Mouse (Mus musculus) lung, embryonic 14.5 days (tissue): ENCODE results near the gene Gm10260. TPM values are rescaled to one million over a fixed set of nuclear protein-coding genes. Genes with fewer than 3 reads are reported as not detected.

Experiments
- ATAC-seq: fragments of 200-750 bp; cut with Nextera tagmentation; 2 replicates; pipeline ENCODE4 v1.8.0; 2017; ENCODE audit warnings: mild to moderate bottlenecking, moderate TSS enrichment, moderate library complexity; ENCODE audit not compliant: insufficient read depth
- DNase-seq: peaks from one replicate; pipeline ENCODE4 v3.0.0-alpha.2; 2015
- H3K27ac ChIP-seq: fragments of 300-500 bp; sonication (generic); 2 replicates; pipeline ENCODE4 v1.5.1; 2014; ENCODE audit warnings: low read depth, mild to moderate bottlenecking, moderate library complexity
- H3K27me3 ChIP-seq: fragments of 300-500 bp; sonication (generic); 2 replicates; pipeline ENCODE4 v1.6.1; 2014; ENCODE audit warnings: low read length, control low read depth; ENCODE audit not compliant: insufficient read depth
- H3K36me3 ChIP-seq: fragments of 300-500 bp; sonication (generic); 2 replicates; pipeline ENCODE4 v1.6.1; 2014; ENCODE audit warnings: control low read depth; ENCODE audit not compliant: insufficient read depth
- H3K4me1 ChIP-seq: fragments of 300-500 bp; sonication (generic); 2 replicates; pipeline ENCODE4 v1.6.1; 2014; ENCODE audit warnings: antibody characterized with exemption, control low read depth; ENCODE audit not compliant: insufficient read depth
- H3K4me2 ChIP-seq: fragments of 300-500 bp; sonication (generic); 2 replicates; pipeline ENCODE4 v1.6.1; 2014; ENCODE audit warnings: mild to moderate bottlenecking
- H3K4me3 ChIP-seq: fragments of 300-500 bp; sonication (generic); 2 replicates; pipeline ENCODE4 v1.5.1; 2014; ENCODE audit warnings: low read depth, low read length
- H3K9ac ChIP-seq: fragments of 300-500 bp; sonication (generic); 2 replicates; pipeline ENCODE4 v1.6.1; 2014
- H3K9me3 ChIP-seq: fragments of 300-500 bp; sonication (generic); 2 replicates; pipeline ENCODE4 v1.6.1; 2016; ENCODE audit warnings: low read depth, low read length, control low read depth
- CTCF ChIP-seq: IDR thresholded peaks from 2 replicates; pipeline ENCODE4 v1.5.1; 2016; ENCODE audit warnings: antibody characterized with exemption, low read depth
- WGBS: fragments of 180-500 bp; shearing (Covaris S2); extraction: QIAGEN DNeasy Blood & Tissue Kit; methylation state at CpG from one replicate; pipeline ENCODE4 v1.1.7; 2014; 5-methylcytosine and 5-hydroxymethylcytosine counted together
- polyA plus RNA-seq: library from polyadenylated mRNA; unstranded; fragments of >200 nt; fragmentation: Nextera tagmentation; extraction: Ambion mirVana; gene quantifications from 2 replicates; pipeline ENCODE4 v1.2.1, GENCODE M21; 2014

Gene Gm10260
- polyA plus RNA-seq: 2.4 and 8.7 TPM in 2 replicates

DNA sequence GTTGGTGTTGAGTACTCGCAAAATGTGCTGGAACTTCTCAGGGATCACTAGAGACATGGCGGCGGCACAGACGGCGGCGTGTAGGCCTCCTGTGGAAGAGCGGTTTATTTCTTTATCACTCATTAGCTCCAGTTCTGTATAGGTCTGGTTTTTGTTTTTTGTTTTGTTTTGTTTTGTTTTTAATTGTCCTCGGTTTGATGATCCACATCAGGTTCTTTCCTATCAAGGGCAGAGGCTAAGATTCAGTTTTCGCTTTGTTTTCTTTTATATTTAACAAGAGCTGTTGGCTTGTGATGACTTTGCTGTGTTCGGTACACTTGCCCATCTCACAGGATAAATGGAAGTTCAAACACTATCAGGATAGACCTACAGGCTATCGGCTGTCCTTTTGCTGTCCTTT, at the start of gene Gm10260:
Gene Gm10260, minus strand, starts transcription at position 101 of the 400 bp plus-strand sequence.
- peaks cover 11% of the 10 kb centered on the region for H3K4me1 ChIP-seq
- no peak within 1 kb of the TSS for H3K27ac ChIP-seq
- no peak for DNase-seq
- no peak for TF ChIP-seq CTCF
- no peak for ATAC-seq
- 95% methylated on average over 10 of the region's 11 CpGs for WGBS
- no peak within 1 kb of the TSS for H3K4me3 ChIP-seq
- H3K9ac ChIP-seq: no peak within 1 kb of the TSS
- no peak within 1 kb of the TSS for H3K4me2 ChIP-seq
- H3K36me3 ChIP-seq: no peaks in the 10 kb centered on the region
- H3K27me3 ChIP-seq: no peaks in the 10 kb centered on the region
- no peaks in the 10 kb centered on the region for H3K9me3 ChIP-seq

DNA sequence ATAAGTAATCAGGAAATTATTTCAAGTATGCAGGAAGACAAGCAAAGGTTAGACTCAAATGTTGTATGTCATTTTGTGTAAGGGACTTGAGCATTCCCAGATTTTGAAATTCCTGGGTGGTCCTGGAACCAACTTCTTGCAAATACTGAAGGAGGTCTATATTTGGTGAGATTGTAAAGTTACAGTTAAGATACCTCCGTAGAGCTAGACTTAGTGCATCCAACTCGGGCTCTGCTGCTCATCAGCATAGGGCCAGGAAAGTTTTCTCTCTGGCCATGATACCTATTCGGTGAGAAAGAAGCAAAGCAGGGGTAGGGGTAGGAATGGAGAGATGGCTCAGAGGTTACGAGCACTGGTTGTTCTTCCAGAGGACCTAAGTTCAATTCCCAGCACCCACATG, 49.4 kb upstream of the Gm10260 start:
- Histone ChIP-seq H3K27me3 (no peaks in the 10 kb centered on the region), H3K27ac (no peak overlapping the region), H3K9ac (no peak overlapping the region), H3K4me1 (no peaks in the 10 kb centered on the region), H3K4me2 (no peak overlapping the region), H3K4me3 (no peak overlapping the region), H3K9me3 (no peaks in the 10 kb centered on the region), H3K36me3 (no peaks in the 10 kb centered on the region)
- 85% methylated on average over 4 of the region's 4 CpGs for WGBS
- no peak for TF ChIP-seq CTCF
- ATAC-seq (no peak), DNase-seq (peak; percentile 15)

DNA sequence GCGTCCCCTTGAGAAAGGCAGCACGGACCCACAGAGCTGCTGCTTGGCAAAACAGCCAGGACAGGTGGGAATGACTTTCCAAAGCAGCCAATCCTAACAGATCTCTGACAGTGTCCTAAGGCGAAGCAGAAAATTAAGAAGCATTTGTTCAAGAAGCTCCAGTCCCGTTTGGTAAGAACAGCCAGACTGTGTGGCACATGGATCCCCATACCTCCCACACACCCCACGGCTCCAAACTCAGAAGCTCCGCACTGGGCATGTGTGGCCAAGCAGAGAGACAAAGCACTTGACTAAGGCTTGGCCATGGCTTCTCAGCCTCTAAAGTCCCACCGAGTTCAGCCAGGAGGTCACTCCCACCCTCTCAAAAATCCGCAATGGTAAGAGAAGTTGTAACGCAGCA, 45.5 kb upstream of the Gm10260 start:
- no peak for TF ChIP-seq CTCF
- ATAC-seq: no peak

DNA sequence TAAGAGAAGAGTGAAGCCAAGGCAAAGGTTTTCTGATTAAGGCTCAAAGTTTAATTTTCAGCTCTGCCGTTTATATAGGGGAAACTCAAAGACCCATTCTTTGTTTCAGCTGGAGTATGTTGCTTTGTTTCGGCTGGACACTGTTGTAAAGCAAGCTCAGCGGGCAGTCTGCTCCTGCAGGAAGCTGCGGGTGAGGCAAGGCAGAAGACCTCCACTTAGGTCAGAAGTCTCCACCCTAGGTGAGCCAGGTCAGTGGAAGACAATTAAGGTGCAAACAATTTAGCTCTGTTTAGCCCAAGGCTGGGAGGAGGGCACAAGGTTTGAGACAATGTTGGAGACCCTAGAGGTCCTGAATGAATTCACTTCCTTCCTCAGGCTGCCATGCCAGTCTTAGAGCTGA, 42.0 kb upstream of the Gm10260 start:
- no peaks in the 10 kb centered on the region for H3K36me3 ChIP-seq
- H3K9ac ChIP-seq: no peak overlapping the region
- H3K4me2 ChIP-seq: no peak overlapping the region
- H3K27ac ChIP-seq: no peak overlapping the region
- 64% methylated on average over 4 of the region's 4 CpGs for WGBS
- H3K27me3 ChIP-seq: no peaks in the 10 kb centered on the region
- ATAC-seq (no peak), DNase-seq (no peak)
- TF ChIP-seq CTCF: no peak
- no peaks in the 10 kb centered on the region for H3K4me1 ChIP-seq
- H3K9me3 ChIP-seq: no peaks in the 10 kb centered on the region
- no peak overlapping the region for H3K4me3 ChIP-seq

More for the DNA sequence above, 45.5 kb upstream of the Gm10260 start:
- WGBS: 70% methylated on average over 9 of the region's 9 CpGs
- Histone ChIP-seq H3K9me3 (no peaks in the 10 kb centered on the region), H3K27ac (no peak overlapping the region), H3K36me3 (no peaks in the 10 kb centered on the region), H3K27me3 (no peaks in the 10 kb centered on the region), H3K4me1 (no peaks in the 10 kb centered on the region), H3K4me2 (no peak overlapping the region), H3K4me3 (no peak overlapping the region), H3K9ac (no peak overlapping the region)
- DNase-seq: no peak

DNA sequence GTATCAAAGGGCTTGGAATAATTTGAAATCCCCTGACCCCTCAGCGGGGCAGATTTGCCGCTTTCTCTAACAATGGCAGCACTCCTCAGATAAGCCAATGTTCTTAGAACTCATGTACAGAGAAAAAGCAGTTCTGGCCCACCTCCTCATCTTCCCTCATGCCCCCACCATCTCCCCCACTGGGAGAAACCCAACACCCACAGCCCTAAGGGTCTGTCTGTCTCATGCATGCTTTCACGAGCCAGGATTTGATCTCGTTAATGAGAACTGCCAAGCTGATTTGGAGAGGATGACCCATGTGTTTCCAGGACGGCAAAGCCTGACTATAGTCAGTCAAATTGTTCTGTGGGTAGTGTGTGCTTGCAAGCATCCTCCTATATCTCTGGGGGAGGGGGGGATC, 37.0 kb upstream of the Gm10260 start:
- H3K4me3 ChIP-seq: no peak overlapping the region
- no peaks in the 10 kb centered on the region for H3K9me3 ChIP-seq
- H3K27me3 ChIP-seq: no peaks in the 10 kb centered on the region
- ATAC-seq (no peak), DNase-seq (no peak)
- TF ChIP-seq CTCF: no peak
- 53% methylated on average over 5 of the region's 5 CpGs for WGBS
- no peaks in the 10 kb centered on the region for H3K36me3 ChIP-seq
- H3K4me1 ChIP-seq: no peaks in the 10 kb centered on the region
- H3K4me2 ChIP-seq: no peak overlapping the region
- no peak overlapping the region for H3K9ac ChIP-seq
- no peak overlapping the region for H3K27ac ChIP-seq

DNA sequence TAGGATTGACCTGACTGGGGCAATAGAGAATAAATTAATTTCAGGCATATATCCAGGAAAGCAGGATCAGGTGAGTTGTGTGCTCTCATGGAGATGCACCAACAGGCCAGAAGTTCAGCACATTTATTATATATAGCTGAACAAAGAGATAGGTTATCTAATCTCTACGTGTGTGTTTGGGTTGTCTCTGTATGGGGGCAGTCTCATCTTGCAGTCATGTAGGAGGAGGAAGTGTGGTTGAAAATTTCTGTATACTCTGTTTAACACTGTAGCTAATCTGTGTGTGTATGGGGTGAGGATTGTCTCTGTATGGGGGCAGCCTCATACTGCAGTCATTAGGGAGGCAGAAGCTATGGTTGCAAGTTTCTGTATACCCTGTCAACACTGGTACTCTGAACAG, 34.3 kb upstream of the Gm10260 start:
- Histone ChIP-seq H3K36me3 (no peaks in the 10 kb centered on the region), H3K9me3 (no peaks in the 10 kb centered on the region), H3K4me1 (no peaks in the 10 kb centered on the region), H3K4me3 (no peak overlapping the region), H3K9ac (no peak overlapping the region), H3K27me3 (no peaks in the 10 kb centered on the region), H3K27ac (no peak overlapping the region), H3K4me2 (no peak overlapping the region)
- WGBS: 44% methylated on average over 1 of the region's 1 CpGs
- TF ChIP-seq CTCF: no peak
- DNase-seq (no peak), ATAC-seq (no peak)

DNA sequence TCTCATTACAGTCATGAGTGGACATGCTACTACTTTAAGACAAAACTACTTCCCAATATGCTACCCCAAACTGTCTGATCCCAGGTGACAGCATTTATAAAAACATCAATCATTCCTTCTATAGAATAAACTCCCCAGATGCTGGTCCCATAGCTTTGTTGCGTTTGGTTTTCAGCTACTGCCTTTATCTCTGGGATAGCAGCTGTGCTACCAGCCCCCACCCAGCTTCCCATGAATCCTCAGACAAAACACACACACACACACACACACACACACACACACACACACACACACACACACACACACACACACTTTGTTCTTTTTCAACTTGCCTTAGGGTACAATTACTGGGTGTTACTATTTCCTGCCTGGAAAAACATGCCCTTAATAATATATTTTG, 33.5 kb upstream of the Gm10260 start:
- no peak for TF ChIP-seq CTCF
- H3K27me3 ChIP-seq: no peaks in the 10 kb centered on the region
- no peaks in the 10 kb centered on the region for H3K36me3 ChIP-seq
- no peak for ATAC-seq
- WGBS: 46% methylated on average over 1 of the region's 1 CpGs
- DNase-seq: no peak
- H3K4me2 ChIP-seq: no peak overlapping the region
- no peaks in the 10 kb centered on the region for H3K4me1 ChIP-seq
- no peak overlapping the region for H3K4me3 ChIP-seq
- H3K9ac ChIP-seq: no peak overlapping the region
- no peaks in the 10 kb centered on the region for H3K9me3 ChIP-seq
- H3K27ac ChIP-seq: no peak overlapping the region

DNA sequence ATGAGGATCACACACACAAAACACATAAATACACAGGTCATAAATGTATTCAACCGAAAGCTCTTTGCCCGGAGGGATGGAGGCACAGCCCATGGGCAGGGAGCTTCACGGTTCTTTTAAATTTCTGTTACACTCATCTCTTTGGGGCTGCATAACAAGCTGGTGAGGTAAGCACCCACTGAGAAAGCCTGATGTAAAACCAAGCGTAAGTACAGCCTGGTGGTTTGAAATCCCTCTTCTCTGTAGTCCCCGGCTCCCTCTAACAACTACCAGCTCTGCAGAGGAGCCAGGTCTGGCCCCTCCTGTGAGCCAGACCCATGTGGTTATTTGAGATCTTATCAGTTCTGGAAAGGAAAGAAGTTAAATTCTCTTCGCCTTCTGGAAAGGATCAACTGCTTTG, 31.2 kb upstream of the Gm10260 start:
- no peak overlapping the region for H3K9ac ChIP-seq
- WGBS: 57% methylated on average over 6 of the region's 6 CpGs
- no peak overlapping the region for H3K4me3 ChIP-seq
- no peaks in the 10 kb centered on the region for H3K4me1 ChIP-seq
- ATAC-seq: no peak
- H3K27ac ChIP-seq: no peak overlapping the region
- H3K27me3 ChIP-seq: no peaks in the 10 kb centered on the region
- no peaks in the 10 kb centered on the region for H3K9me3 ChIP-seq
- no peak for TF ChIP-seq CTCF
- H3K4me2 ChIP-seq: no peak overlapping the region
- DNase-seq: no peak
- H3K36me3 ChIP-seq: no peaks in the 10 kb centered on the region
